Mouse (Mus musculus) adipose tissue, adult 10 weeks (tissue): ENCODE data around the gene Cst11. TPM values are rescaled to one million over a fixed set of nuclear protein-coding genes. Genes with fewer than 3 reads are reported as not detected.

Source experiments
- polyA plus RNA-seq: library from polyadenylated mRNA; stranded (reverse); fragments of 350-450 nt; fragmentation: Illumina TruSeq; extraction: RNeasy Lipid Tissue Mini Kit (QIAGEN cat#74804); gene quantifications from one replicate; pipeline ENCODE4 v1.2.3, GENCODE M21; 2014; ENCODE audit warnings: low read depth, low replicate concordance

Gene Cst11
- polyA plus RNA-seq, result 3,449 TPM

GRCm38 (mm10) chr2:148771397-148771796 lies at the start of gene Cst11:
Cst11 (minus strand) TSS chr2:148771497.

GRCm38 (mm10) chr2:148819909-148820308 lies 48.6 kb upstream of the Cst11 start, which contains the start of gene Cst13:
Cst13 (plus strand) TSS chr2:148820081.

GRCm38 (mm10) chr2:148798485-148798884 lies 27.2 kb upstream of the Cst11 start, which contains the start of gene Cst8:
Cst8 (plus strand) TSS chr2:148798785.

GRCm38 (mm10) chr2:148789142-148789541 lies 17.8 kb upstream of the Cst11 start, which contains the start of gene Cst12:
Cst12 (plus strand) TSS chr2:148789361.

GRCm38 (mm10) chr2:148781709-148782108 lies 10.4 kb upstream of the Cst11 start, which contains the start of gene 8030411F24Rik:
8030411F24Rik (plus strand) TSS chr2:148782009.

GRCm38 (mm10) chr2:148750058-148750457 lies 21.2 kb downstream of the Cst11 start, which contains the start of gene Cstl1:
Cstl1 (plus strand) TSS chr2:148750358.

GRCm38 (mm10) chr2:148732327-148733000 lies 38.8 kb downstream of the Cst11 start, which contains the start of gene Napb:
Napb (minus strand) TSS chr2:148732467.

Other genes with a start within 250 kb of the Cst11 start
- gene Nxt1, start 98.9 kb downstream of the Cst11 start, polyA plus RNA-seq, result 17.5 TPM
- 27.8 TPM for gene Gzf1, start 90.5 kb downstream of the Cst11 start, polyA plus RNA-seq
- 2.4 TPM for gene Napb, start 39.0 kb downstream of the Cst11 start, polyA plus RNA-seq
- gene Cstl1, start 21.1 kb downstream of the Cst11 start, polyA plus RNA-seq, result 3.9 TPM
- gene 8030411F24Rik, start 10.5 kb upstream of the Cst11 start, polyA plus RNA-seq, result 2.1 TPM
- 1,050 TPM for gene Cst12, start 17.9 kb upstream of the Cst11 start, polyA plus RNA-seq
- 1,348 TPM for gene Cst8, start 27.3 kb upstream of the Cst11 start, polyA plus RNA-seq
- gene Cst13, start 48.6 kb upstream of the Cst11 start, polyA plus RNA-seq, result 1.9 TPM
- 6.0 TPM for gene Cst9, start 63.6 kb upstream of the Cst11 start, polyA plus RNA-seq
- gene 9230104L09Rik, start 93.5 kb upstream of the Cst11 start, polyA plus RNA-seq, result 3,447 TPM
- 1,162 TPM for gene Cst3, start 104.2 kb upstream of the Cst11 start, polyA plus RNA-seq
- gene Gm1330, start 231.8 kb upstream of the Cst11 start, polyA plus RNA-seq, result not detected
- gene Gm10750, start 245.7 kb upstream of the Cst11 start, polyA plus RNA-seq, result not detected